Mouse (Mus musculus): ENCODE results near the gene Cracr2a.

The Cracr2a gene

GRCm38 (mm10) chr6:127693681-127694080 is 132.5 kb downstream of the Cracr2a start:
- DNase-seq (ENCODE audit: low spot score) = no peak

GRCm38 (mm10) chr6:127701036-127701783 is 140.1 kb downstream of the Cracr2a start:
- DNase-seq (ENCODE audit: low spot score) = no peak

- no peak for DNase-seq (ENCODE audit: low spot score)
Measured at GRCm38 (mm10) chr6:127708218-127708628, 147.1 kb downstream of the Cracr2a start.

GRCm38 (mm10) chr6:127714906-127715305 is 153.8 kb downstream of the Cracr2a start:
- no peak for DNase-seq (ENCODE audit: low spot score)

- no peak for DNase-seq (ENCODE audit: low spot score)
Measured at GRCm38 (mm10) chr6:127715428-127715827, 154.3 kb downstream of the Cracr2a start.

- DNase-seq (ENCODE audit: low spot score) = no peak
Measured at GRCm38 (mm10) chr6:127717239-127718137, 156.3 kb downstream of the Cracr2a start.

- no peak for DNase-seq (ENCODE audit: low spot score)
Measured at GRCm38 (mm10) chr6:127719875-127720274, 158.7 kb downstream of the Cracr2a start.

GRCm38 (mm10) chr6:127723126-127723525 is 162.0 kb downstream of the Cracr2a start:
- DNase-seq (ENCODE audit: low spot score) = no peak

All from MN1 (cell line).